Mouse (Mus musculus) heart, postnatal 0 days (tissue): Measurements from ENCODE around the gene Dand5.

Experiments
- CTCF ChIP-seq: IDR thresholded peaks from 2 replicates; pipeline ENCODE4 v1.5.1; 2016; ENCODE audit warnings: antibody characterized with exemption, control low read depth, low read depth
- EP300 ChIP-seq: IDR thresholded peaks from 2 replicates; pipeline ENCODE4 v1.6.1; 2016; ENCODE audit warnings: antibody characterized with exemption, low read depth

- no peak for TF ChIP-seq CTCF
- no peak for TF ChIP-seq EP300
Measured at GRCm38 (mm10) chr8:84797971-84798370, 24.7 kb downstream of the Dand5 start.
